Mouse (Mus musculus) C2C12 (cell line): Measurements from ENCODE around the gene St6galnac6. TPM values are rescaled to one million over a fixed set of nuclear protein-coding genes. Genes with fewer than 3 reads are reported as not detected.

Experiments used
- H3K27me3 ChIP-seq: one replicate; pipeline ENCODE4 v1.6.1; 2011; ENCODE audit not compliant: control insufficient read depth, insufficient read depth, insufficient read length
- H3K36me3 ChIP-seq: one replicate; pipeline ENCODE4 v1.6.1; 2011; ENCODE audit not compliant: control insufficient read depth, insufficient read depth
- H3K4me3 ChIP-seq: one replicate; pipeline ENCODE4 v1.5.1; 2011; ENCODE audit warnings: mild to moderate bottlenecking, control low read depth; ENCODE audit not compliant: poor library complexity, insufficient read depth, severe bottlenecking
- H3K79me2 ChIP-seq: one replicate; pipeline ENCODE4 v1.6.1; 2011; ENCODE audit not compliant: control insufficient read depth, insufficient read depth
- H3K79me3 ChIP-seq: one replicate; pipeline ENCODE4 v1.6.1; 2011; ENCODE audit warnings: low read depth, control low read depth
- H3ac ChIP-seq: one replicate; pipeline ENCODE3; 2011; ENCODE audit warnings: low read depth; ENCODE audit not compliant: control insufficient read depth, insufficient read length
- CEBPB ChIP-seq: IDR thresholded peaks from one replicate; pipeline ENCODE4 v1.6.1; 2011; ENCODE audit warnings: low read depth, mild to moderate bottlenecking, control low read depth, moderate library complexity
- CTCF ChIP-seq: IDR thresholded peaks from one replicate; pipeline ENCODE4 v1.5.1; 2011; ENCODE audit not compliant: control insufficient read depth, insufficient read depth, insufficient read length
- FOSL1 ChIP-seq: IDR thresholded peaks from one replicate; pipeline ENCODE4 v1.8.0; 2011; ENCODE audit warnings: mild to moderate bottlenecking, low read length; ENCODE audit not compliant: poor library complexity, insufficient read depth, severe bottlenecking
- MAX ChIP-seq: IDR thresholded peaks from one replicate; pipeline ENCODE4 v1.6.1; 2011; ENCODE audit warnings: mild to moderate bottlenecking, control low read depth
- MYOD1 ChIP-seq: IDR thresholded peaks from one replicate; pipeline ENCODE4 v1.6.1; 2011; ENCODE audit warnings: low read depth; ENCODE audit not compliant: control insufficient read depth, insufficient read length
- MYOG ChIP-seq: IDR thresholded peaks from one replicate; pipeline ENCODE4 v1.6.1; 2011; ENCODE audit not compliant: control insufficient read depth, insufficient read length; ENCODE audit errors: extremely low read depth
- USF1 ChIP-seq: IDR thresholded peaks from one replicate; pipeline ENCODE4 v1.6.1; 2011; ENCODE audit warnings: low read depth, mild to moderate bottlenecking, control low read depth, moderate library complexity
- polyA plus RNA-seq: library from polyadenylated mRNA; unstranded; fragments of >200 nt; fragmentation: generic; extraction: Trizol; gene quantifications from one replicate; pipeline ENCODE4 v1.2.1, GENCODE M21; 2012; ENCODE audit warnings: missing spikeins

St6galnac6 gene
- polyA plus RNA-seq, 1 experiment = 59.1 TPM

GRCm38 (mm10) chr2:32589213-32589795 lies 10.2 kb upstream of the St6galnac6 start:
- TF ChIP-seq MYOG = no peak
- TF ChIP-seq MYOD1 = no peak
- peak; percentile 71 for TF ChIP-seq MAX
- peak; percentile 75 for TF ChIP-seq USF1
- H3ac ChIP-seq = peak overlapping the region; percentile 16
- peaks cover 56% of the 10 kb centered on the region for H3K36me3 ChIP-seq
- peak overlapping the region; percentile 71 for H3K4me3 ChIP-seq
- peaks cover 40% of the 10 kb centered on the region for H3K79me3 ChIP-seq
- H3K27me3 ChIP-seq = no peaks in the 10 kb centered on the region
- H3K79me2 ChIP-seq = peaks cover 71% of the 10 kb centered on the region

- Histone ChIP-seq H3K36me3 (peaks cover 65% of the 10 kb centered on the region), H3K79me2 (peaks cover 73% of the 10 kb centered on the region), H3ac (no peak overlapping the region), H3K27me3 (no peaks in the 10 kb centered on the region), H3K79me3 (peaks cover 40% of the 10 kb centered on the region), H3K4me3 (no peak overlapping the region)
- no peak for TF ChIP-seq MYOG
Measured at GRCm38 (mm10) chr2:32590224-32590623, 9.3 kb upstream of the St6galnac6 start.

- peaks cover 73% of the 10 kb centered on the region for H3K36me3 ChIP-seq
- H3K79me2 ChIP-seq = peaks cover 73% of the 10 kb centered on the region
- no peak overlapping the region for H3K4me3 ChIP-seq
- no peak overlapping the region for H3ac ChIP-seq
- no peak for TF ChIP-seq MAX
- no peak for TF ChIP-seq USF1
- TF ChIP-seq CEBPB = no peak
- no peak for TF ChIP-seq MYOD1
- TF ChIP-seq MYOG = no peak
- TF ChIP-seq CTCF = no peak
- no peak for TF ChIP-seq FOSL1
- H3K79me3 ChIP-seq = peaks cover 40% of the 10 kb centered on the region
- H3K27me3 ChIP-seq = no peaks in the 10 kb centered on the region
Measured at GRCm38 (mm10) chr2:32591249-32591648, 8.3 kb upstream of the St6galnac6 start.

- H3K36me3 ChIP-seq = peaks cover 53% of the 10 kb centered on the region
- no peak overlapping the region for H3ac ChIP-seq
- H3K27me3 ChIP-seq = no peaks in the 10 kb centered on the region
- peaks cover 1% of the 10 kb centered on the region for H3K79me3 ChIP-seq
- H3K79me2 ChIP-seq = peaks cover 36% of the 10 kb centered on the region
- H3K4me3 ChIP-seq = no peak overlapping the region
- no peak for TF ChIP-seq MAX
- TF ChIP-seq MYOD1 = no peak
- no peak for TF ChIP-seq USF1
- no peak for TF ChIP-seq CTCF
- TF ChIP-seq CEBPB = no peak
- no peak for TF ChIP-seq MYOG
- TF ChIP-seq FOSL1 = no peak
Measured at GRCm38 (mm10) chr2:32596725-32597124, 2.8 kb upstream of the St6galnac6 start.

- peaks cover 31% of the 10 kb centered on the region for H3K79me2 ChIP-seq
- H3K79me3 ChIP-seq = no peaks in the 10 kb centered on the region
- H3K36me3 ChIP-seq = peaks cover 48% of the 10 kb centered on the region
- no peak overlapping the region for H3ac ChIP-seq
- no peaks in the 10 kb centered on the region for H3K27me3 ChIP-seq
- H3K4me3 ChIP-seq = no peak overlapping the region
- TF ChIP-seq MYOD1 = no peak
- TF ChIP-seq MAX = no peak
- TF ChIP-seq CTCF = no peak
- TF ChIP-seq CEBPB = no peak
- TF ChIP-seq MYOG = no peak
- no peak for TF ChIP-seq FOSL1
- no peak for TF ChIP-seq USF1
Measured at GRCm38 (mm10) chr2:32597248-32597647, 2.3 kb upstream of the St6galnac6 start.

- peak; percentile 8 for TF ChIP-seq MYOD1
- peak; percentile 15 for TF ChIP-seq FOSL1
- TF ChIP-seq CTCF = no peak
- Histone ChIP-seq H3K27me3 (no peaks in the 10 kb centered on the region), H3K36me3 (peaks cover 43% of the 10 kb centered on the region), H3K79me2 (peaks cover 26% of the 10 kb centered on the region), H3ac (no peak overlapping the region), H3K4me3 (no peak overlapping the region), H3K79me3 (no peaks in the 10 kb centered on the region)
Measured at GRCm38 (mm10) chr2:32597699-32598098, 1.8 kb upstream of the St6galnac6 start.
